Mouse (Mus musculus) MEL (cell line): ENCODE measurements around the gene Dcbld2. TPM values are rescaled to one million over a fixed set of nuclear protein-coding genes. Genes with fewer than 3 reads are reported as not detected.

Experiments
- DNase-seq: peaks from one replicate; pipeline ENCODE4 v3.0.0; 2011; ENCODE audit warnings: low read depth, low spot score
- H3K27ac ChIP-seq: 2 replicates; pipeline ENCODE4 v1.5.1; 2012; ENCODE audit warnings: low read depth, mild to moderate bottlenecking, control low read depth, low read length, moderate library complexity; ENCODE audit not compliant: control insufficient read depth
- H3K27me3 ChIP-seq, 2 experiments: fragments of 150-350 bp in 1 of 2; sonication (generic) in 1 of 2; 2 replicates each; pipeline ENCODE4 v1.6.1; 2012; ENCODE audit warnings: low read length in 2 of 2, mild to moderate bottlenecking in 2 of 2, improper control_type of control experiment in 1 of 2, moderate library complexity in 1 of 2; ENCODE audit not compliant: insufficient read depth in 2 of 2, control insufficient read depth in 1 of 2
- H3K36me3 ChIP-seq, 2 experiments: 2 replicates each; pipeline ENCODE4 v1.6.1; 2012 to 2014; ENCODE audit warnings: low read length in 2 of 2, improper control_type of control experiment in 1 of 2, inconsistent platforms in 1 of 2, mild to moderate bottlenecking in 1 of 2; ENCODE audit not compliant: insufficient read depth in 2 of 2, control insufficient read depth in 1 of 2
- H3K4me1 ChIP-seq, 2 experiments: fragments of 150-350 bp in 1 of 2; sonication (generic) in 1 of 2; 2 replicates each; pipeline ENCODE4 v1.6.1; 2012; ENCODE audit warnings: low read length in 2 of 2, improper control_type of control experiment in 1 of 2, mild to moderate bottlenecking in 1 of 2; ENCODE audit not compliant: insufficient read depth in 2 of 2, control insufficient read depth in 1 of 2
- H3K4me3 ChIP-seq, 2 experiments: fragments of 150-350 bp in 1 of 2; sonication (generic) in 1 of 2; 2 replicates each; pipeline ENCODE4 v1.5.1; 2012; ENCODE audit warnings: low read depth in 2 of 2, low read length in 2 of 2, mild to moderate bottlenecking in 2 of 2, moderate library complexity in 2 of 2, control low read depth in 1 of 2, improper control_type of control experiment in 1 of 2; ENCODE audit not compliant: control insufficient read depth in 1 of 2, insufficient read depth in 1 of 2
- H3K79me2 ChIP-seq: 2 replicates; pipeline ENCODE4 v1.6.1; 2012; ENCODE audit warnings: mild to moderate bottlenecking, low read length, moderate library complexity; ENCODE audit not compliant: control insufficient read depth, poor library complexity, insufficient read depth
- H3K9ac ChIP-seq: 2 replicates; pipeline ENCODE4 v1.6.1; 2012; ENCODE audit warnings: low read depth, mild to moderate bottlenecking, control low read depth, low read length, moderate library complexity; ENCODE audit not compliant: control insufficient read depth, poor library complexity, severe bottlenecking
- H3K9me3 ChIP-seq: fragments of 150-350 bp; sonication (generic); replicated peaks from 2 replicates; pipeline ENCODE4 v1.6.1; 2012; ENCODE audit warnings: mild to moderate bottlenecking, low read length, improper control_type of control experiment, moderate library complexity; ENCODE audit not compliant: insufficient read depth
- BHLHE40 ChIP-seq: IDR thresholded peaks from 2 replicates; pipeline ENCODE4 v1.6.1; 2012; ENCODE audit warnings: low read depth, mild to moderate bottlenecking, inconsistent platforms, low read length, improper control_type of control experiment, borderline replicate concordance
- CHD2 ChIP-seq: IDR thresholded peaks from 2 replicates; pipeline ENCODE4 v1.6.1; 2011; ENCODE audit warnings: low read length, improper control_type of control experiment
- GABPA ChIP-seq: IDR thresholded peaks from 2 replicates; pipeline ENCODE4 v1.6.1; 2012; ENCODE audit warnings: low read depth, mild to moderate bottlenecking, inconsistent platforms, low read length, improper control_type of control experiment, moderate library complexity
- GATA1 ChIP-seq: IDR thresholded peaks from 2 replicates; pipeline ENCODE4 v1.6.1; 2011; ENCODE audit warnings: low read depth, low read length, improper control_type of control experiment
- HCFC1 ChIP-seq: IDR thresholded peaks from 2 replicates; pipeline ENCODE4 v1.6.1; 2012; ENCODE audit warnings: low read depth, mild to moderate bottlenecking, inconsistent platforms, low read length, improper control_type of control experiment, moderate library complexity
- JUND ChIP-seq: IDR thresholded peaks from 2 replicates; pipeline ENCODE4 v1.6.1; 2011; ENCODE audit warnings: low read depth, mild to moderate bottlenecking, improper control_type of control experiment, low read length
- KAT2A ChIP-seq: conservative IDR thresholded peaks from 2 replicates; pipeline ENCODE4 v1.6.1; 2012; ENCODE audit warnings: low read depth, low read length, improper control_type of control experiment, inconsistent platforms
- MAFK ChIP-seq: IDR thresholded peaks from 2 replicates; pipeline ENCODE4 v1.6.1; 2011; ENCODE audit warnings: low read depth, mild to moderate bottlenecking, low read length, improper control_type of control experiment, borderline replicate concordance
- MAZ ChIP-seq: IDR thresholded peaks from 2 replicates; pipeline ENCODE4 v1.6.1; 2012; ENCODE audit warnings: low read depth, mild to moderate bottlenecking, inconsistent platforms, low read length, improper control_type of control experiment
- POLR2A ChIP-seq, 2 experiments: IDR thresholded peaks; 2 replicates each; pipeline ENCODE4 v1.6.1; 2011 to 2012; ENCODE audit warnings: low read length in 2 of 2, mild to moderate bottlenecking in 2 of 2, control low read depth in 1 of 2, improper control_type of control experiment in 1 of 2, low read depth in 1 of 2, moderate library complexity in 1 of 2; ENCODE audit not compliant: control insufficient read depth in 1 of 2, insufficient read depth in 1 of 2, poor library complexity in 1 of 2
- RAD21 ChIP-seq: IDR thresholded peaks from 2 replicates; pipeline ENCODE4 v1.6.1; 2011; ENCODE audit warnings: mild to moderate bottlenecking, low read depth, low read length, improper control_type of control experiment
- TAL1 ChIP-seq: IDR thresholded peaks from 2 replicates; pipeline ENCODE4 v1.6.1; 2012; ENCODE audit warnings: mild to moderate bottlenecking, inconsistent platforms, low read length, moderate library complexity, mixed read lengths
- TBP ChIP-seq: IDR thresholded peaks from 2 replicates; pipeline ENCODE4 v1.8.0; 2011; ENCODE audit warnings: low read depth, low read length, improper control_type of control experiment
- USF2 ChIP-seq, 2 experiments: IDR thresholded peaks; 2 replicates each; pipeline ENCODE4 v1.6.1; 2011 to 2012; ENCODE audit warnings: improper control_type of control experiment in 2 of 2, low read length in 2 of 2, borderline replicate concordance in 1 of 2, inconsistent platforms in 1 of 2, low read depth in 1 of 2, mild to moderate bottlenecking in 1 of 2; ENCODE audit not compliant: insufficient read depth in 1 of 2
- ZC3H11A ChIP-seq: IDR thresholded peaks from 2 replicates; pipeline ENCODE4 v1.6.1; 2012; ENCODE audit warnings: low read depth, mild to moderate bottlenecking, inconsistent platforms, low read length, improper control_type of control experiment
- ZNF384 ChIP-seq: IDR thresholded peaks from 2 replicates; pipeline ENCODE4 v1.6.1; 2012; ENCODE audit warnings: low read depth, mild to moderate bottlenecking, inconsistent platforms, low read length, improper control_type of control experiment
- polyA plus RNA-seq, 2 experiments: library from polyadenylated mRNA; stranded (reverse) in 1 of 2; unstranded in 1 of 2; fragments of >175 nt in 1 of 2; fragments of >200 nt in 1 of 2; gene quantifications; 2 replicates each; pipeline versions ENCODE4 v1.2.1 to v1.2.4; 2012; ENCODE audit warnings: low replicate concordance in 2 of 2, low read depth in 1 of 2; ENCODE audit not compliant: insufficient read length in 2 of 2, insufficient read depth in 1 of 2, missing spikeins in 1 of 2
- total RNA-seq: library from RNA; depleted of rRNA; stranded (reverse); fragments of 300-350 nt; gene quantifications from 2 replicates; pipeline ENCODE4 v1.2.3, GENCODE M21; 2012

Dcbld2 gene
- total and polyA plus RNA-seq, 3 experiments = 3.5 to 9.4 TPM; not detected in 1

- Histone ChIP-seq H3K79me2 (no peaks in the 10 kb centered on the region), H3K9me3 (no peaks in the 10 kb centered on the region), H3K36me3 (no peaks in the 10 kb centered on the region), H3K9ac (no peak overlapping the region), H3K4me3 (no peak overlapping the region), H3K4me1 (no peaks in the 10 kb centered on the region), H3K27me3 (peaks cover 4 to 5% of the 10 kb centered on the region in 2 experiments; a peak in 3 of 4 replicates)
- DNase-seq = no peak
- no peak for TF ChIP-seq HCFC1
- TF ChIP-seq ZC3H11A = no peak
- no peak for TF ChIP-seq MAZ
- TF ChIP-seq KAT2A = no peak
- TF ChIP-seq, all 39 proteins: peak for 0
- H3K27ac ChIP-seq = no peak overlapping the region
Observed at GRCm38 (mm10) chr16:58386241-58386757, 21.9 kb upstream of the Dcbld2 start.

GRCm38 (mm10) chr16:58389143-58389755 lies 19.0 kb upstream of the Dcbld2 start:
- Histone ChIP-seq H3K4me3 (no peak overlapping the region), H3K36me3 (no peaks in the 10 kb centered on the region), H3K9ac (no peak overlapping the region), H3K27ac (no peak overlapping the region), H3K79me2 (no peaks in the 10 kb centered on the region), H3K27me3 (peaks cover 2 to 3% of the 10 kb centered on the region in 2 experiments; a peak in 3 of 4 replicates), H3K9me3 (no peaks in the 10 kb centered on the region), H3K4me1 (no peaks in the 10 kb centered on the region)
- TF ChIP-seq GATA1 (no peak), KAT2A (no peak), GABPA (no peak), TAL1 (no peak), ZNF384 (no peak), CHD2 (no peak), BHLHE40 (no peak)
- DNase-seq = no peak

GRCm38 (mm10) chr16:58393036-58393435 lies 15.2 kb upstream of the Dcbld2 start:
- H3K27ac ChIP-seq = no peak overlapping the region
- H3K9me3 ChIP-seq = no peaks in the 10 kb centered on the region
- DNase-seq = no peak
- no peak overlapping the region for H3K9ac ChIP-seq
- no peaks in the 10 kb centered on the region for H3K36me3 ChIP-seq
- no peak overlapping the region for H3K4me3 ChIP-seq
- H3K27me3 ChIP-seq = peaks cover 0 to 7% of the 10 kb centered on the region in 2 experiments; a peak in 3 of 4 replicates
- no peaks in the 10 kb centered on the region for H3K79me2 ChIP-seq
- H3K4me1 ChIP-seq = no peaks in the 10 kb centered on the region
- no peak for TF ChIP-seq RAD21
- no peak for TF ChIP-seq JUND
- TF ChIP-seq MAFK = no peak
- TF ChIP-seq TAL1 = no peak
- no peak for TF ChIP-seq TBP
- no peak for TF ChIP-seq USF2 (IDR thresholded peaks at IDR 0.05; ENCODE audit: borderline replicate concordance in 1 of 2, insufficient read depth in 1 of 2, low read depth in 1 of 2, low read length in 2 of 2)
- TF ChIP-seq POLR2A (IDR thresholded peaks at IDR 0.05; ENCODE audit: control insufficient read depth in 1 of 2, insufficient read depth in 1 of 2, low read depth in 1 of 2, low read length in 2 of 2, poor library complexity in 1 of 2) = no peak
- TF ChIP-seq KAT2A = no peak
- TF ChIP-seq GATA1 = no peak
